Mouse (Mus musculus) hindbrain, embryonic 11.5 days (tissue): Measurements from ENCODE around the gene Hrasls5. TPM values are rescaled to one million over a fixed set of nuclear protein-coding genes. Genes with fewer than 3 reads are reported as not detected.

Experiments
- ATAC-seq: fragments of 200-750 bp; cut with Nextera tagmentation; 2 replicates; pipeline ENCODE4 v1.8.0; 2017; ENCODE audit warnings: mild to moderate bottlenecking, moderate TSS enrichment, moderate library complexity; ENCODE audit not compliant: low FRiP score
- DNase-seq: peaks from one replicate; pipeline ENCODE4 v3.0.0-alpha.2; 2015; ENCODE audit warnings: low spot score
- H3K27ac ChIP-seq: fragments of 300-500 bp; sonication (generic); 2 replicates; pipeline ENCODE4 v1.5.1; 2014; ENCODE audit warnings: mild to moderate bottlenecking, low read depth, low read length
- H3K27me3 ChIP-seq: fragments of 300-500 bp; sonication (generic); 2 replicates; pipeline ENCODE4 v1.6.1; 2014; ENCODE audit warnings: mild to moderate bottlenecking, low read length, moderate library complexity, mixed read lengths; ENCODE audit not compliant: control insufficient read depth, insufficient read depth
- H3K36me3 ChIP-seq: fragments of 300-500 bp; sonication (generic); 2 replicates; pipeline ENCODE4 v1.6.1; 2014; ENCODE audit warnings: mild to moderate bottlenecking, low read length, moderate library complexity, mixed read lengths; ENCODE audit not compliant: control insufficient read depth, insufficient read depth
- H3K4me1 ChIP-seq: fragments of 300-500 bp; sonication (generic); replicated peaks from 2 replicates; pipeline ENCODE4 v1.6.1; 2014; ENCODE audit warnings: low read length, mixed read lengths; ENCODE audit not compliant: control insufficient read depth, insufficient read depth
- H3K4me2 ChIP-seq: fragments of 300-500 bp; sonication (generic); replicated peaks from 2 replicates; pipeline ENCODE4 v1.6.1; 2014; ENCODE audit warnings: mild to moderate bottlenecking, low read depth, low read length
- H3K4me3 ChIP-seq: fragments of 300-500 bp; sonication (generic); 2 replicates; pipeline ENCODE4 v1.5.1; 2014; ENCODE audit warnings: low read depth, low read length
- H3K9ac ChIP-seq: fragments of 300-500 bp; sonication (generic); 2 replicates; pipeline ENCODE4 v1.6.1; 2014; ENCODE audit warnings: low read depth, low read length
- H3K9me3 ChIP-seq: fragments of 300-500 bp; sonication (generic); 2 replicates; pipeline ENCODE4 v1.6.1; 2016; ENCODE audit warnings: low read length; ENCODE audit not compliant: control insufficient read depth
- WGBS: fragments of 180-500 bp; shearing (Covaris S2); extraction: QIAGEN DNeasy Blood & Tissue Kit; methylation state at CpG from one replicate; pipeline ENCODE4 v1.1.7; 2014; 5-methylcytosine and 5-hydroxymethylcytosine counted together
- polyA plus RNA-seq: library from polyadenylated mRNA; unstranded; fragments of >200 nt; fragmentation: Nextera tagmentation; extraction: Ambion mirVana; gene quantifications from 2 replicates; pipeline ENCODE4 v1.2.1, GENCODE M21; 2014

Gene Hrasls5
- polyA plus RNA-seq = not detected in 2 replicates

GRCm38 (mm10) chr19:7611942-7612757 is at the start of gene Hrasls5:
Gene Hrasls5, plus strand, starts transcription at chr19:7612541.
- Histone ChIP-seq H3K9ac (peak within 1 kb of the TSS; percentile 41; the same call in 1 of the 2 replicates), H3K27me3 (peaks cover 9% of the 10 kb centered on the region), H3K36me3 (no peaks in the 10 kb centered on the region), H3K4me1 (no peaks in the 10 kb centered on the region), H3K4me3 (peak within 1 kb of the TSS; percentile 34), H3K9me3 (no peaks in the 10 kb centered on the region), H3K27ac (no peak within 1 kb of the TSS), H3K4me2 (peak within 1 kb of the TSS; percentile 76)
- peak; percentile 64 for ATAC-seq
- peak; percentile 51 for DNase-seq
- 3% methylated on average over 54 of the region's 54 CpGs for WGBS

DNA sequence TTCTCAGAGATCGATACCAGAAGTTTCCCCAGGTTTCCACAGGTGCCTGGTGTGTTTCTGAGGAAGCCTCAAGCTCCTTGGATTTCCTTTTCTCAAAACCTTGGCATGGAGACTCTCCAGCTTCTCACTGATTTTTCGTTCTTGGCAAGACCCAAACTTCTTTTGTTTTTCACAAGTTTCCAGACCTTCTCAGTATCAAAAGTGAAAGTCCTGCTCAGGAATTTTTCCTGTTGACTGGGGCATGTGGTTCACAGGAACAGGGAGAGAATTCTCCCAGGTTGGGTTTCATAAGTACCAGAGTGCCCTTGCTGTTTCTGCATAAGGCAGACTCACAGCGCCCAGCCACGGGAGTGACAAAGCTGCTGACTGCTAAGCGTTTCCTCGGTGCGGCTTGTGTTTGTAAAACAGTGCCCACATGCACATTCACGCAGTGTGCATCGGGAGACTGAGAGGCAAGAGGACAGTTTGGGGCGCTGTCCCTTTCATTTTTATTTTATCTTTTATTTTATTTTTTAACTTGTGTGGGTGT is 49.7 kb upstream of the Hrasls5 start:
- H3K9me3 ChIP-seq = no peaks in the 10 kb centered on the region
- ATAC-seq (no peak), DNase-seq (no peak)
- H3K27ac ChIP-seq = no peak overlapping the region
- 84% methylated on average over 10 of the region's 10 CpGs for WGBS
- peaks cover 2% of the 10 kb centered on the region; the same call in 1 of the 2 replicates for H3K27me3 ChIP-seq
- no peak overlapping the region for H3K4me3 ChIP-seq
- no peak overlapping the region for H3K4me2 ChIP-seq
- H3K36me3 ChIP-seq = no peaks in the 10 kb centered on the region
- H3K4me1 ChIP-seq = peaks cover 2% of the 10 kb centered on the region
- H3K9ac ChIP-seq = no peak overlapping the region

GRCm38 (mm10) chr19:7563676-7564075 is 48.7 kb upstream of the Hrasls5 start:
- no peak for DNase-seq
- no peaks in the 10 kb centered on the region for H3K27me3 ChIP-seq
- no peak overlapping the region for H3K27ac ChIP-seq
- no peak overlapping the region for H3K4me2 ChIP-seq
- 86% methylated on average over 2 of the region's 2 CpGs for WGBS
- no peaks in the 10 kb centered on the region for H3K36me3 ChIP-seq
- no peaks in the 10 kb centered on the region for H3K4me1 ChIP-seq
- no peak for ATAC-seq
- H3K9me3 ChIP-seq = no peaks in the 10 kb centered on the region
- H3K9ac ChIP-seq = no peak overlapping the region
- H3K4me3 ChIP-seq = no peak overlapping the region

- no peaks in the 10 kb centered on the region for H3K36me3 ChIP-seq
- H3K4me1 ChIP-seq = no peaks in the 10 kb centered on the region
- no peak overlapping the region for H3K4me3 ChIP-seq
- ATAC-seq (no peak), DNase-seq (no peak)
- no peak overlapping the region for H3K27ac ChIP-seq
- no peaks in the 10 kb centered on the region for H3K9me3 ChIP-seq
- H3K4me2 ChIP-seq = no peak overlapping the region
- no peak overlapping the region for H3K9ac ChIP-seq
- 88% methylated on average over 1 of the region's 1 CpGs for WGBS
- no peaks in the 10 kb centered on the region for H3K27me3 ChIP-seq
Measured at GRCm38 (mm10) chr19:7564457-7564856, 47.9 kb upstream of the Hrasls5 start.

- H3K27ac ChIP-seq = no peak overlapping the region
- 71% methylated on average over 3 of the region's 3 CpGs for WGBS
Measured at GRCm38 (mm10) chr19:7566826-7567225, 45.5 kb upstream of the Hrasls5 start.

GRCm38 (mm10) chr19:7568364-7568763 is 44.0 kb upstream of the Hrasls5 start:
- H3K9me3 ChIP-seq = no peaks in the 10 kb centered on the region
- no peak overlapping the region for H3K4me2 ChIP-seq
- WGBS = 58% methylated on average over 3 of the region's 3 CpGs
- no peak overlapping the region for H3K4me3 ChIP-seq
- no peak overlapping the region for H3K27ac ChIP-seq
- ATAC-seq (no peak), DNase-seq (no peak)
- H3K4me1 ChIP-seq = no peaks in the 10 kb centered on the region
- no peaks in the 10 kb centered on the region for H3K27me3 ChIP-seq
- no peaks in the 10 kb centered on the region for H3K36me3 ChIP-seq
- H3K9ac ChIP-seq = no peak overlapping the region

More at GRCm38 (mm10) chr19:7566826-7567225, 45.5 kb upstream of the Hrasls5 start:
- H3K9me3 ChIP-seq = no peaks in the 10 kb centered on the region
- H3K4me3 ChIP-seq = no peak overlapping the region
- no peak overlapping the region for H3K4me2 ChIP-seq
- no peak overlapping the region for H3K9ac ChIP-seq
- DNase-seq (no peak), ATAC-seq (no peak)
- no peaks in the 10 kb centered on the region for H3K27me3 ChIP-seq
- H3K4me1 ChIP-seq = no peaks in the 10 kb centered on the region
- H3K36me3 ChIP-seq = no peaks in the 10 kb centered on the region

- no peak overlapping the region for H3K4me3 ChIP-seq
- no peak overlapping the region for H3K4me2 ChIP-seq
Measured at GRCm38 (mm10) chr19:7569650-7570049, 42.7 kb upstream of the Hrasls5 start.

DNA sequence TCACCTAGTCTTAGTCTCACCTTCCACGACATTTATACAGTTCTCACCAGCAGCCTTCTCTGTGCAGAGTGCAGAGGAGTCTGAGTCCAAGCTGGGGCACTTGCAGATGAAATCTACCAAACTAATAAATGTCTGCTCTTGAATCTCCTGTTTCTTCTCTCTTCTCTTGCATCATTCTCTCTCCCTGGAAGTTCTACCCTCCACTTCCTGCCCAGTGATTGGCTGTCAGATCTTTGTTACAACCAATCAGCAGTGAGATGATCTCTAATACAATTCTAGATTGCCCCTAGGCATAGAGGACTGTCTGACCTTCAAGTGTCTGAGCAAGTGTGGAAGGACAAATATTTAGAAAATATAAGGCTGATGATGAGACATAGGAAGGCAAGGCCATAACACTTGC is 36.2 kb upstream of the Hrasls5 start:
- H3K9me3 ChIP-seq = no peaks in the 10 kb centered on the region
- H3K4me1 ChIP-seq = no peaks in the 10 kb centered on the region
- no peak for ATAC-seq
- H3K36me3 ChIP-seq = no peaks in the 10 kb centered on the region
- DNase-seq = no peak
- 100% methylated on average over 1 of the region's 1 CpGs for WGBS
- no peak overlapping the region for H3K9ac ChIP-seq
- no peaks in the 10 kb centered on the region for H3K27me3 ChIP-seq
- no peak overlapping the region for H3K27ac ChIP-seq
- no peak overlapping the region for H3K4me2 ChIP-seq
- no peak overlapping the region for H3K4me3 ChIP-seq

More at GRCm38 (mm10) chr19:7569650-7570049, 42.7 kb upstream of the Hrasls5 start:
- WGBS = 83% methylated on average over 5 of the region's 5 CpGs
- H3K36me3 ChIP-seq = no peaks in the 10 kb centered on the region
- H3K9ac ChIP-seq = no peak overlapping the region
- DNase-seq (no peak), ATAC-seq (no peak)
- no peak overlapping the region for H3K27ac ChIP-seq
- no peaks in the 10 kb centered on the region for H3K27me3 ChIP-seq
- no peaks in the 10 kb centered on the region for H3K4me1 ChIP-seq
- no peaks in the 10 kb centered on the region for H3K9me3 ChIP-seq

GRCm38 (mm10) chr19:7577710-7578109 is 34.6 kb upstream of the Hrasls5 start:
- Histone ChIP-seq H3K36me3 (no peaks in the 10 kb centered on the region), H3K27me3 (no peaks in the 10 kb centered on the region), H3K4me3 (no peak overlapping the region), H3K4me1 (no peaks in the 10 kb centered on the region), H3K4me2 (no peak overlapping the region), H3K9me3 (no peaks in the 10 kb centered on the region), H3K9ac (no peak overlapping the region), H3K27ac (no peak overlapping the region)
- DNase-seq (no peak), ATAC-seq (no peak)
- 91% methylated on average over 3 of the region's 3 CpGs for WGBS
